8 mouse cellular contexts compared by ENCODE assay signal in genomic region chr11:97025721-97026344, GRCm38 (mm10). TPM values are rescaled to one million over a fixed set of nuclear protein-coding genes. Genes with fewer than 3 reads are reported as not detected.
DNase-seq lines count a peak whose midpoint lies in the region; ATAC-seq lines count a peak whose summit lies in the region.

No protein-coding gene starts in this region.

- H3K9ac ChIP-seq in hindbrain, embryonic 12.5 days: peak overlapping the region; percentile 54

- H3K36me3 ChIP-seq in hindbrain, embryonic 12.5 days: no peaks in the 10 kb centered on the region

- H3K4me3 ChIP-seq in hindbrain, embryonic 12.5 days: peak overlapping the region; percentile 22

- peaks cover 49% of the 10 kb centered on the region for H3K27me3 ChIP-seq in hindbrain, embryonic 12.5 days

- ATAC-seq in hindbrain, embryonic 12.5 days (ENCODE audit: low FRiP score): peak; percentile 15; the same call in 1 of the 2 replicates

- peak overlapping the region; percentile 45; the same call in 1 of the 2 replicates for H3K27ac ChIP-seq in hindbrain, embryonic 12.5 days

- peaks cover 39% of the 10 kb centered on the region for H3K4me1 ChIP-seq in hindbrain, embryonic 12.5 days

- peak overlapping the region; percentile 52 for H3K4me2 ChIP-seq in hindbrain, embryonic 12.5 days (replicated peaks)

- peak; percentile 86 for DNase-seq in Muller cell, postnatal 12 days (ENCODE audit: inconsistent ontology term)
- peak; percentile 84 for DNase-seq in cerebellum, adult 9-11 months
- DNase-seq in frontal cortex, adult 2 months (ENCODE audit: extremely low spot score in 1 of 2, low spot score in 1 of 2): peak; percentile 59 to 90
- DNase-seq in layer of hippocampus, postnatal 10 days (ENCODE audit: low spot score in 2 of 2): peak; percentile 90 to 91
- peak; percentile 90 for DNase-seq in lung, postnatal 14 days
- DNase-seq in ovary, postnatal 36 days (ENCODE audit: low spot score): peak; percentile 84
- DNase-seq in thymus, postnatal 36 days: peak; percentile 90 to 91

- no peaks in the 10 kb centered on the region for H3K9me3 ChIP-seq in hindbrain, embryonic 12.5 days (replicated peaks)

- WGBS in hindbrain, embryonic 12.5 days: under 1% methylated on average over 17 of the region's 17 CpGs

RNA-seq across cellular contexts. Expression of gene Scrn2, which starts 3.9 kb away (rescaled TPM):
- polyA plus RNA-seq in frontal cortex, adult 2 months (2012; rRNA removed): 6.1 and 6.3 TPM in 2 replicates
- polyA plus RNA-seq in hindbrain, embryonic 12.5 days (2016; fragmentation: Nextera tagmentation; extraction: Ambion mirVana): 21.2 and 23.9 TPM in 2 replicates
- 1 to 10 TPM; 5.2 to 6.3 TPM for total RNA-seq in layer of hippocampus, postnatal 10 days (2021)

RNA-seq across cellular contexts. Expression of gene Sp6, which starts 12.6 kb away (rescaled TPM):
- polyA plus RNA-seq in frontal cortex, adult 2 months (2012; rRNA removed): 0.50 and 0.62 TPM in 2 replicates
- 0.26 and 0.46 TPM in 2 replicates for polyA plus RNA-seq in hindbrain, embryonic 12.5 days (2016; fragmentation: Nextera tagmentation; extraction: Ambion mirVana)
- total RNA-seq in layer of hippocampus, postnatal 10 days (2021): 1 to 10 TPM; 1.4 TPM

RNA-seq across cellular contexts. Expression of gene Lrrc46, which starts 15.4 kb away (rescaled TPM):
- polyA plus RNA-seq in frontal cortex, adult 2 months (2012; rRNA removed): 0.82 TPM in 2 replicates
- polyA plus RNA-seq in hindbrain, embryonic 12.5 days (2016; fragmentation: Nextera tagmentation; extraction: Ambion mirVana): 4.8 and 5.1 TPM in 2 replicates
- total RNA-seq in layer of hippocampus, postnatal 10 days (2021): 1 to 10 TPM in 1 of 2 experiments, under 1 TPM in 1; 0.83 to 1.6 TPM

RNA-seq across cellular contexts. Expression of gene Mrpl10, which starts 15.5 kb away (rescaled TPM):
- 60.2 and 66.3 TPM in 2 replicates for polyA plus RNA-seq in frontal cortex, adult 2 months (2012; rRNA removed)
- polyA plus RNA-seq in hindbrain, embryonic 12.5 days (2016; fragmentation: Nextera tagmentation; extraction: Ambion mirVana): 64.8 and 70.1 TPM in 2 replicates
- total RNA-seq in layer of hippocampus, postnatal 10 days (2021): 10 to 100 TPM; 74.4 to 76.7 TPM

RNA-seq across cellular contexts. Expression of gene Osbpl7, which starts 24.6 kb away (rescaled TPM):
- 11.2 and 14.0 TPM in 2 replicates for polyA plus RNA-seq in frontal cortex, adult 2 months (2012; rRNA removed)
- polyA plus RNA-seq in hindbrain, embryonic 12.5 days (2016; fragmentation: Nextera tagmentation; extraction: Ambion mirVana): 9.1 and 11.9 TPM in 2 replicates
- total RNA-seq in layer of hippocampus, postnatal 10 days (2021): 10 to 100 TPM; 12.9 to 13.5 TPM

Comparison
In these comparisons a context has a peak if more than half of its experiments do, and no peak if none do; other contexts are left out.
1. Peak in every context shown above with its lines: DNase-seq, ATAC-seq, H3K4me3 ChIP-seq and H3K27ac ChIP-seq.